Mouse (Mus musculus): ENCODE results near the gene Pced1b.

GRCm38 (mm10) chr15:97355676-97356303 lies 108.9 kb downstream of the Pced1b start:
- TF ChIP-seq CTCF (IDR thresholded peaks at IDR 0.05; ENCODE audit: low read depth), result no peak
- TF ChIP-seq EP300 (IDR thresholded peaks at IDR 0.05; ENCODE audit: low read depth), result no peak
